Mouse (Mus musculus): ENCODE data around the gene Bcl10.

DNA sequence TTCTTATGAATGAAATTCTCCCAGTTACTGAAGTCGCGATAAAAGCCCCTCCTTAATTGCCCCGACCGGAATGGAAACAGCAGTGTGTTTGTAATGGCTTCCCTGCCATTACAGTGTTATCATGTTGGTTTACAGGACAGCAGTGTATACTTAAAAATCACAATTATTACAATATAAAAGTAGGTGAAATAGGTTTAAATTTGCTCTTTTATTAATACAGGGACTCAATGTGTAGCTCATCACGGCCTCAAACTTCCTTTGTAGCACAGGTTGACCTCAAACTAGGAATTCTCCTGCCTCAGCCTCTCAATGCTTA lies 28.2 kb downstream of the Bcl10 start:
- no peak for TF ChIP-seq CTCF (IDR thresholded peaks at IDR 0.05)
- TF ChIP-seq EP300 (IDR thresholded peaks at IDR 0.05): no peak

Data from lung, postnatal 0 days (tissue).